Mouse (Mus musculus) lung, embryonic 14.5 days (tissue): ENCODE measurements around the gene Ttc30a2. TPM values are rescaled to one million over a fixed set of nuclear protein-coding genes. Genes with fewer than 3 reads are reported as not detected.
"Not testable (repeated sequence)": the region's sequence is repeated elsewhere in the genome, so short reads cannot be mapped to it uniquely, and the experiment has no call there.

ENCODE experiments used
- ATAC-seq: fragments of 200-750 bp; cut with Nextera tagmentation; 2 replicates; pipeline ENCODE4 v1.8.0; 2017; ENCODE audit warnings: mild to moderate bottlenecking, moderate TSS enrichment, moderate library complexity; ENCODE audit not compliant: insufficient read depth
- DNase-seq: peaks from one replicate; pipeline ENCODE4 v3.0.0-alpha.2; 2015
- H3K27ac ChIP-seq: fragments of 300-500 bp; sonication (generic); 2 replicates; pipeline ENCODE4 v1.5.1; 2014; ENCODE audit warnings: low read depth, mild to moderate bottlenecking, moderate library complexity
- H3K27me3 ChIP-seq: fragments of 300-500 bp; sonication (generic); 2 replicates; pipeline ENCODE4 v1.6.1; 2014; ENCODE audit warnings: low read length, control low read depth; ENCODE audit not compliant: insufficient read depth
- H3K36me3 ChIP-seq: fragments of 300-500 bp; sonication (generic); 2 replicates; pipeline ENCODE4 v1.6.1; 2014; ENCODE audit warnings: control low read depth; ENCODE audit not compliant: insufficient read depth
- H3K4me1 ChIP-seq: fragments of 300-500 bp; sonication (generic); 2 replicates; pipeline ENCODE4 v1.6.1; 2014; ENCODE audit warnings: antibody characterized with exemption, control low read depth; ENCODE audit not compliant: insufficient read depth
- H3K4me2 ChIP-seq: fragments of 300-500 bp; sonication (generic); 2 replicates; pipeline ENCODE4 v1.6.1; 2014; ENCODE audit warnings: mild to moderate bottlenecking
- H3K4me3 ChIP-seq: fragments of 300-500 bp; sonication (generic); 2 replicates; pipeline ENCODE4 v1.5.1; 2014; ENCODE audit warnings: low read depth, low read length
- H3K9ac ChIP-seq: fragments of 300-500 bp; sonication (generic); 2 replicates; pipeline ENCODE4 v1.6.1; 2014
- H3K9me3 ChIP-seq: fragments of 300-500 bp; sonication (generic); 2 replicates; pipeline ENCODE4 v1.6.1; 2016; ENCODE audit warnings: low read depth, low read length, control low read depth
- CTCF ChIP-seq: IDR thresholded peaks from 2 replicates; pipeline ENCODE4 v1.5.1; 2016; ENCODE audit warnings: antibody characterized with exemption, low read depth
- WGBS: fragments of 180-500 bp; shearing (Covaris S2); extraction: QIAGEN DNeasy Blood & Tissue Kit; methylation state at CpG from one replicate; pipeline ENCODE4 v1.1.7; 2014; 5-methylcytosine and 5-hydroxymethylcytosine counted together
- polyA plus RNA-seq: library from polyadenylated mRNA; unstranded; fragments of >200 nt; fragmentation: Nextera tagmentation; extraction: Ambion mirVana; gene quantifications from 2 replicates; pipeline ENCODE4 v1.2.1, GENCODE M21; 2014

Ttc30a2 gene
- polyA plus RNA-seq, 1 experiment from 2014 or later = 0.33 TPM

DNA sequence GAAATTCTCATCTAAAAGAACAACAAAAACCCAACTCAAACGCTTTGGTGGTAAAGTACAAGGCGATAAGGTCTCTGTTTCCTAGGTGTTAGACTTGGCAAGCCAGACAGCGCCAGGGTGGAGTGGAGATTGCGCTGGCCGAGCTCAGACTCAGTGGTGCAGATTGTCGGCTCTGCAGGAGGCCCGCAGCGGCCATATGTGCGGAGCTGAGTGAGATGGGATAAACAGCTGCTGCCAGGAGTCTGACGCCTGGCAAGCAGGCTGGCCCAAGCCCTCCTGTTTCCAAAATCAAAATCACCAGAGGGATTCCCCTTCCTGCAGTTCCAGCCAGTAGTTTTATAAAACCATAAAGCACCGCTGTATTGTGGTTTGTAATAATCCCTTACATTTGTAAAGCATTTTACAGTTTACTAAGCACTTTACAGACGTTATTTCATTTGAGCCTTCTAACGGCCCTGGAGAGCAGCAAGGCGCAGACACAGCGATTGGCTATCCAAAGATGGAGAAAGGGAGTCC is 18.1 kb downstream of the Ttc30a2 start:
- TF ChIP-seq CTCF = no peak
- peak; percentile 77 for ATAC-seq
- peak; percentile 82 for DNase-seq
- Histone ChIP-seq H3K9ac (peak overlapping the region; percentile 39), H3K27ac (peak overlapping the region; percentile 89), H3K4me2 (peak overlapping the region; percentile 46), H3K27me3 (no peaks in the 10 kb centered on the region), H3K36me3 (no peaks in the 10 kb centered on the region), H3K9me3 (no peaks in the 10 kb centered on the region), H3K4me3 (no peak overlapping the region), H3K4me1 (peaks cover 19% of the 10 kb centered on the region)
- WGBS = 12% methylated on average over 15 of the region's 15 CpGs

- H3K9ac ChIP-seq = peak overlapping the region; percentile 39; the same call in 1 of the 2 replicates
- no peaks in the 10 kb centered on the region for H3K27me3 ChIP-seq
- no peak for TF ChIP-seq CTCF
- no peak overlapping the region for H3K4me3 ChIP-seq
- no peaks in the 10 kb centered on the region for H3K9me3 ChIP-seq
- DNase-seq (peak; percentile 6), ATAC-seq (peak; percentile 20; the same call in 1 of the 2 replicates)
- peak overlapping the region; percentile 89 for H3K27ac ChIP-seq
- peaks cover 19% of the 10 kb centered on the region for H3K4me1 ChIP-seq
- peak overlapping the region; percentile 46 for H3K4me2 ChIP-seq
- H3K36me3 ChIP-seq = no peaks in the 10 kb centered on the region
- WGBS = 25% methylated on average over 18 of the region's 18 CpGs
Observed at GRCm38 (mm10) chr2:75959183-75959849, 18.7 kb downstream of the Ttc30a2 start.

DNA sequence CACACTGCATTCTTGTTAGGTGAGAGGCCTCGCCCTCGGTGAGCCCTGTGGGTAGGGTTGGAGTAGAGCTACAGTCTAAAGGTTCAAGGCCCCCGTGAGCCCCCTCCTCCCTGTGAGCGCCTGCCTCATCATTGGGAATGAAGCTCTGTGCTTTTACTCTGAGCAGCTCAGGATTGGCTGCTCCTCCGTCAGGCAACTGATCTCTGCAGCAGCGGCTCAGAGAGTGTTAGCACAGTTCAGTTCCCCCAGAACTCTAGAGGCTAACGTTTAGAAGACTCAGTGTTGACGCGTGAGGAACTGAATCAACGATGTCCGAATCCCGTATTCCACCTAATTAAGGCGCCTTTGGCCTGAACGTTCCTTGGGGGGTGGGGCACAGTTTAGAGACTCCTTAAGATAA is 22.3 kb downstream of the Ttc30a2 start:
- peak; percentile 36 for DNase-seq
- no peak for TF ChIP-seq CTCF
- Histone ChIP-seq H3K9me3 (no peaks in the 10 kb centered on the region), H3K4me3 (no peak overlapping the region), H3K4me2 (no peak overlapping the region), H3K27me3 (no peaks in the 10 kb centered on the region; the same call in 1 of the 2 replicates), H3K36me3 (no peaks in the 10 kb centered on the region), H3K27ac (no peak overlapping the region), H3K4me1 (peaks cover 17% of the 10 kb centered on the region), H3K9ac (peak overlapping the region; percentile 10; the same call in 1 of the 2 replicates)
- ATAC-seq = peak; percentile 25; the same call in 1 of the 2 replicates
- 35% methylated on average over 14 of the region's 14 CpGs for WGBS

DNA sequence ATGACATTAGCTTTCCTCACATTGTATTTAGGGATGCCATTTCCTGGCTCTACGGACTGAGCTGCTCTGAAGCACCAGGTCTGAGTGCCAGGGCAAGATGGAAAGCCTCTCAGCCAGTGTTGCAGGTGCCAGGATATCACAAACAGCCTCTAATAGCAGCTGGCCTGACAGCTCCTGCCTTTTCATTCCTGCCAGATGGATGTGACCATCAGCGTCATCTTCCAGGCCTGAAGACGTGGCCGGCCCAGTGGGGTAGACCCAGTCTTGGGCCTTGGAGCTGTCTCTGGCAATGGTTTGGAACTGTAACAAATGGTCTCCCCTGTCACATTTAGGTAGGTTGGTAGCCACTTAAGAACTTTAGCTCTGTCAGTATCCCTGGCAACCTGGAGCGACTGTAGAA is 24.6 kb downstream of the Ttc30a2 start:
- ATAC-seq (no peak), DNase-seq (no peak)
- H3K4me2 ChIP-seq = no peak overlapping the region
- H3K27me3 ChIP-seq = no peaks in the 10 kb centered on the region; the same call in 1 of the 2 replicates
- no peak overlapping the region for H3K27ac ChIP-seq
- TF ChIP-seq CTCF = no peak
- no peak overlapping the region for H3K4me3 ChIP-seq
- H3K36me3 ChIP-seq = no peaks in the 10 kb centered on the region
- WGBS = 82% methylated on average over 5 of the region's 5 CpGs
- H3K9ac ChIP-seq = no peak overlapping the region
- H3K4me1 ChIP-seq = no peaks in the 10 kb centered on the region
- H3K9me3 ChIP-seq = no peaks in the 10 kb centered on the region

DNA sequence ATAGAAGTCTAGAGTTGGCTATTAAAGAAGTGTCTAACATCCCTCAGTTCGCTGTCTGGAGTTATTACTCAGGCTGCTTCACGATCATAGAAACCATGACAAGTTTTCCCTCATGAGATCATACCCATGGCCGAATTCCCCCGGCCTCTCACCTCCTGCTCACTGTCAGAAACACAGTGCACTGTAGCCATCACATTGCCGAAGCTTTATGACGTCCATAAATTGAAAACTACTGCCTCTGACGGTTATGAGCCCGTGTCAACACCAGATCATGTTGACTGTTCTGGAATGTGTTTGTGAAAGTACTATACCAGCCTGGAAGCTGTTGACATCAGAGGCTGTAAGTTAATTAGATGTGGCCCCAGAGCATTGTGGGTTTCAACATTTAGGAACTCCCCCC is 27.3 kb downstream of the Ttc30a2 start:
- WGBS = 79% methylated on average over 8 of the region's 8 CpGs
- no peak for TF ChIP-seq CTCF
- H3K9me3 ChIP-seq = no peaks in the 10 kb centered on the region
- ATAC-seq = no peak
- DNase-seq = no peak
- no peaks in the 10 kb centered on the region for H3K4me1 ChIP-seq
- H3K4me3 ChIP-seq = no peak overlapping the region
- H3K27ac ChIP-seq = no peak overlapping the region
- H3K4me2 ChIP-seq = no peak overlapping the region
- no peaks in the 10 kb centered on the region for H3K36me3 ChIP-seq
- no peaks in the 10 kb centered on the region; the same call in 1 of the 2 replicates for H3K27me3 ChIP-seq
- no peak overlapping the region for H3K9ac ChIP-seq

- H3K4me3 ChIP-seq = peak within 1 kb of the TSS; percentile 51
- no peaks in the 10 kb centered on the region for H3K4me1 ChIP-seq
- peak within 1 kb of the TSS; percentile 90 for H3K27ac ChIP-seq
- H3K4me2 ChIP-seq = peak within 1 kb of the TSS; percentile 78
- H3K36me3 ChIP-seq = no peaks in the 10 kb centered on the region
- H3K9ac ChIP-seq = peak within 1 kb of the TSS; percentile 60
- 0 out of 2 replicates have a peak, but pooled peaks cover under 1% of the 10 kb centered on the region for H3K27me3 ChIP-seq
- 3% methylated on average over 32 of the region's 42 CpGs for WGBS
- TF ChIP-seq CTCF = no peak
- DNase-seq (peak; percentile 92), ATAC-seq (peak; percentile 89)
- no peaks in the 10 kb centered on the region for H3K9me3 ChIP-seq
Observed at GRCm38 (mm10) chr2:75938117-75939063, 39.6 kb downstream of the Ttc30a2 start, which contains the start of gene Ttc30b. Gene Ttc30b, minus strand, starts transcription at chr2:75938585.

- H3K27ac ChIP-seq, H3K36me3 ChIP-seq, H3K27me3 ChIP-seq, ATAC-seq, DNase-seq, H3K9me3 ChIP-seq, H3K4me1 ChIP-seq: not testable (repeated sequence)
- Histone ChIP-seq H3K4me2 (peak overlapping the region; percentile 78), H3K4me3 (peak overlapping the region; percentile 51), H3K9ac (peak overlapping the region; percentile 60; the same call in 1 of the 2 replicates)
- 72% methylated on average over 15 of the region's 17 CpGs for WGBS
Observed at GRCm38 (mm10) chr2:75937520-75938116, 40.4 kb downstream of the Ttc30a2 start.

GRCm38 (mm10) chr2:75936685-75937084 is 41.3 kb downstream of the Ttc30a2 start:
- ATAC-seq, DNase-seq, H3K27ac ChIP-seq, H3K27me3 ChIP-seq, H3K4me2 ChIP-seq, H3K9me3 ChIP-seq, H3K4me1 ChIP-seq, H3K36me3 ChIP-seq, H3K4me3 ChIP-seq, H3K9ac ChIP-seq: not testable (repeated sequence)
- 97% methylated on average over 2 of the region's 2 CpGs for WGBS
